Mouse (Mus musculus): ENCODE measurements around the gene Akr1c19. TPM values are rescaled to one million over a fixed set of nuclear protein-coding genes. Genes with fewer than 3 reads are reported as not detected.
"Not testable (repeated sequence)": the region's sequence is repeated elsewhere in the genome, so short reads cannot be mapped to it uniquely, and the experiment has no call there.

The Akr1c19 gene
- polyA plus RNA-seq, 1 experiment from 2014 or later = 15.0 TPM

DNA sequence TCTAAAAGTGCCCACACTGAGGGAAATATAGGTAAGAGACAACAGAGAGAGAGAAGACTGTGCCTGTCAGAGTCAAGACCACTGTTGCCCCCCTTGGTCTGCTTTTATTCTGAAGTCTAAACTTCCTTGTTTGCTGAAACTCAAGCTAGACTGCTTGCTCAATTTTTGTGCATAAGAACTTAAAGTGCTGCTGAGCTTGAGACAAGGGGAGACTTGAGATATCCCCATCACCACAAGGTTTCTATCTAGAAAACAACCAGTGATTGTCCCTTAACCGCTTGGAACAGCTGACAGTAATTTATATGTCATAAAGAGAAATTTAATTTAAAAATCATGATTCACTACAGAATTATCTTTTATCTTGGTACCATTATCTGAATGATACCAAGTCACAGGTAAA, 4.6 kb downstream of the Akr1c19 start:
- Histone ChIP-seq H3K9me3 (ENCODE audit: low read length) (no peaks in the 10 kb centered on the region), H3K9ac (replicated peaks; ENCODE audit: low read depth) (no peak overlapping the region), H3K4me3 (ENCODE audit: low read depth, low read length) (no peak overlapping the region), H3K27me3 (replicated peaks; ENCODE audit: insufficient read depth, low read length) (no peaks in the 10 kb centered on the region), H3K4me2 (replicated peaks; ENCODE audit: low read depth, low read length) (no peak overlapping the region), H3K36me3 (ENCODE audit: insufficient read depth, low read length) (no peaks in the 10 kb centered on the region), H3K4me1 (ENCODE audit: insufficient read depth, low read depth, low read length) (no peaks in the 10 kb centered on the region; the same call in 1 of the 2 replicates), H3K27ac (ENCODE audit: low read length) (peak overlapping the region; percentile 39; the same call in 1 of the 2 replicates)
- WGBS = 57% methylated on average over 1 of the region's 1 CpGs
- TF ChIP-seq CTCF (IDR thresholded peaks at IDR 0.05) (no peak), EP300 (IDR thresholded peaks at IDR 0.05) (no peak)
- peak; percentile 74 for ATAC-seq
- peak; percentile 56 for DNase-seq (ENCODE audit: low spot score)

DNA sequence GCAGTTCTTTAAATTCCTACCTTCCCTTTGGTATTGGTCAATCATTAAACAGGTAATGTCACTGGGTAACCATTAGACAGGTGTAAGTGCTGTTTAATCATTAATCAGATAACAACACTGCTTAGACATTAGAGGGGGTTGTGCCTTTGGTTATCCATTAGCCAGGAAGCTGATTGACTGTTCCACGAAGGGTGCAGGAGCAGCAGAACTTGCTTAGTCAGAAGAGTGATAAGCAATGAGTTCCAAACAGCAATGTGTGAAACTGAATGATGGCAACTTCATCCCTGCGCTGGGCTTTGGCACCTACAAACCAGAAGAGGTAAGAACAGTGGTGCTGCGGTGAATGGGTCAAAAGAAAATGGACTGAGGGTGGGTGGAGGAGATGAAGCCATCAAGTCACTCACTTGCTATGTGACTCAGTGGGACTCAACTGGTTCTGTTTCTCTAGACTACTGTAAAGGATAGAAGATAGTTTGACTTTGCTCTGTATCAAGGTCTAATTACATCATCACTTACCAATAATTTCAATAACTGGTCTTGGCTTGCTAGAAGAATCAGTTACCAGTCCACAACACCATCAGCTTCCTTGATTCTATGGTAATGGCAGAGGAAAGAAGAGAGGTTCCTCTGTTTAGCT, 5.2 kb downstream of the Akr1c19 start:
- no peak overlapping the region for H3K4me2 ChIP-seq (replicated peaks; ENCODE audit: low read depth, low read length)
- no peak overlapping the region for H3K9ac ChIP-seq (replicated peaks; ENCODE audit: low read depth)
- no peaks in the 10 kb centered on the region for H3K27me3 ChIP-seq (replicated peaks; ENCODE audit: insufficient read depth, low read length)
- no peaks in the 10 kb centered on the region for H3K36me3 ChIP-seq (ENCODE audit: insufficient read depth, low read length)
- ATAC-seq (peak; percentile 95), DNase-seq (ENCODE audit: low spot score) (peak; percentile 83)
- H3K27ac ChIP-seq (ENCODE audit: low read length) = no peak overlapping the region
- no peaks in the 10 kb centered on the region for H3K9me3 ChIP-seq (ENCODE audit: low read length)
- WGBS = 33% methylated on average over 3 of the region's 3 CpGs
- no peak overlapping the region for H3K4me3 ChIP-seq (ENCODE audit: low read depth, low read length)
- H3K4me1 ChIP-seq (ENCODE audit: insufficient read depth, low read depth, low read length) = no peaks in the 10 kb centered on the region; the same call in 1 of the 2 replicates
- TF ChIP-seq EP300 (IDR thresholded peaks at IDR 0.05) (no peak), CTCF (IDR thresholded peaks at IDR 0.05) (no peak)

- Histone ChIP-seq H3K4me2 (replicated peaks; ENCODE audit: low read depth, low read length) (peak overlapping the region; percentile 27; the same call in 1 of the 2 replicates), H3K27ac (ENCODE audit: low read length) (no peak overlapping the region), H3K27me3 (replicated peaks; ENCODE audit: insufficient read depth, low read length) (no peaks in the 10 kb centered on the region), H3K36me3 (ENCODE audit: insufficient read depth, low read length) (no peaks in the 10 kb centered on the region), H3K9ac (replicated peaks; ENCODE audit: low read depth) (no peak overlapping the region), H3K9me3 (ENCODE audit: low read length) (no peaks in the 10 kb centered on the region), H3K4me3 (ENCODE audit: low read depth, low read length) (no peak overlapping the region), H3K4me1 (ENCODE audit: insufficient read depth, low read depth, low read length) (no peaks in the 10 kb centered on the region)
- no peak for TF ChIP-seq CTCF (IDR thresholded peaks at IDR 0.05)
- TF ChIP-seq EP300 (IDR thresholded peaks at IDR 0.05) = no peak
- DNase-seq (ENCODE audit: low spot score) (peak; percentile 50), ATAC-seq (peak; percentile 57; the same call in 1 of the 2 replicates)
- WGBS = 3% methylated on average over 13 of the region's 13 CpGs
Measured at GRCm38 (mm10) chr13:4244861-4245559, 16.5 kb downstream of the Akr1c19 start.

DNA sequence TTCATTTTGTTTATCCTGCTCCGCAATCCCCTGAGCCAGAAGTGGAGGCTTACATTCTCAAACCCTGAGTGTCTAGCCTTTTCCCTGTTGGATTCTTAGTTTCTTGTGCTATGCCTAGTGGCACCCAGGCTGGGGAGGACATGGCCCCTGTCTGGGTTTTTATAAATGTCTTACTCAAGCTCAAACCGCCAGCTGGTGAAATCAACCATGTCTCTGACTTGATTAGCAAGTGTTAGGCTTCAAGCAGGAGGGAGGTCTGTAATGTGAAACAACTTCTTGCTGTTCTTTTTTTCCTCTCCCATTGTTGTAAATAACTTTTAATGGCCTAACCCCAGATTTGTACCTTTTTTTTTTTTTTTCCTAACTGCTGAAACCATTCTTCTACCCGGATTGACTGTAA, 20.8 kb downstream of the Akr1c19 start:
- H3K4me1 ChIP-seq (ENCODE audit: insufficient read depth, low read depth, low read length) = no peaks in the 10 kb centered on the region

GRCm38 (mm10) chr13:4256894-4257293, 28.4 kb downstream of the Akr1c19 start:
- not testable (repeated sequence) for ATAC-seq; H3K36me3 ChIP-seq (ENCODE audit: insufficient read depth, low read length); H3K27me3 ChIP-seq (replicated peaks; ENCODE audit: insufficient read depth, low read length); H3K4me1 ChIP-seq (ENCODE audit: insufficient read depth, low read depth, low read length); H3K27ac ChIP-seq (ENCODE audit: low read length); DNase-seq (ENCODE audit: low spot score); H3K4me2 ChIP-seq (replicated peaks; ENCODE audit: low read depth, low read length); H3K4me3 ChIP-seq (ENCODE audit: low read depth, low read length); H3K9me3 ChIP-seq (ENCODE audit: low read length); H3K9ac ChIP-seq (replicated peaks; ENCODE audit: low read depth)

More for the DNA sequence above, 20.8 kb downstream of the Akr1c19 start:
- Histone ChIP-seq H3K4me3 (ENCODE audit: low read depth, low read length) (no peak overlapping the region), H3K9me3 (ENCODE audit: low read length) (no peaks in the 10 kb centered on the region), H3K27ac (ENCODE audit: low read length) (no peak overlapping the region), H3K27me3 (replicated peaks; ENCODE audit: insufficient read depth, low read length) (no peaks in the 10 kb centered on the region), H3K9ac (replicated peaks; ENCODE audit: low read depth) (no peak overlapping the region), H3K36me3 (ENCODE audit: insufficient read depth, low read length) (no peaks in the 10 kb centered on the region), H3K4me2 (replicated peaks; ENCODE audit: low read depth, low read length) (no peak overlapping the region)
- TF ChIP-seq CTCF (IDR thresholded peaks at IDR 0.05) (no peak), EP300 (IDR thresholded peaks at IDR 0.05) (no peak)
- WGBS = 73% methylated on average over 3 of the region's 3 CpGs
- ATAC-seq = no peak
- DNase-seq (ENCODE audit: low spot score) = no peak

GRCm38 (mm10) chr13:4257349-4257748, 28.8 kb downstream of the Akr1c19 start:
- Histone ChIP-seq H3K9ac (replicated peaks; ENCODE audit: low read depth) (no peak overlapping the region), H3K4me2 (replicated peaks; ENCODE audit: low read depth, low read length) (no peak overlapping the region), H3K36me3 (ENCODE audit: insufficient read depth, low read length) (no peaks in the 10 kb centered on the region), H3K27me3 (replicated peaks; ENCODE audit: insufficient read depth, low read length) (no peaks in the 10 kb centered on the region), H3K27ac (ENCODE audit: low read length) (no peak overlapping the region), H3K9me3 (ENCODE audit: low read length) (no peaks in the 10 kb centered on the region), H3K4me1 (ENCODE audit: insufficient read depth, low read depth, low read length) (no peaks in the 10 kb centered on the region), H3K4me3 (ENCODE audit: low read depth, low read length) (no peak overlapping the region)
- ATAC-seq (no peak), DNase-seq (ENCODE audit: low spot score) (no peak)
- WGBS = 68% methylated on average over 6 of the region's 6 CpGs
- TF ChIP-seq EP300 (IDR thresholded peaks at IDR 0.05) (no peak), CTCF (IDR thresholded peaks at IDR 0.05) (no peak)

Data from lung, postnatal 0 days (tissue).